Mouse (Mus musculus): Measurements from ENCODE around the gene Spns3.

DNA sequence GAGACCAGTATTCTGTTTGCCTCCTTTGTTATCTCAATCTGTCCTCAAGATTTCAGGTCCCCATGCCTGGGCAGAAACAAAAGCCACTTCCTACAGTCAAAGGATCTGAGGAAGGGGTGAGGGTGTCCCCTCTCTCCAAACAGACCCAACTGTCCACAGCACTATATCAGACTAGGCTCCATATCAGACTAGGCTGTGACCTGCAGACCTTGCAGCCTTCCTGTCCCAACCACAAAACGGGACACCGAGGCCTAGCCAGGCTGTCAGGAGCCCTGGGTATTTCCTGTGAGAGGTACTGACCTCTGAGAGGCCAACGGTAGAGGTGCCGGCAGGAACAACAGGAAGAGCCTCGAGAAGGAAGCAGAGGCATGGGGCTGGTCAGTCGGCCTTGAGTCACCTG is 65.8 kb downstream of the Spns3 start:
- no peak for TF ChIP-seq CTCF (IDR thresholded peaks at IDR 0.05; ENCODE audit: borderline replicate concordance, extremely low read depth, insufficient read depth, insufficient read length)
- TF ChIP-seq POLR2A (IDR thresholded peaks at IDR 0.05; ENCODE audit: borderline replicate concordance, extremely low read depth, insufficient read depth, insufficient read length, poor library complexity, severe bottlenecking) = no peak
